Mouse (Mus musculus) cerebellum, adult 2 months (tissue): ENCODE measurements around the gene Dhrs7b.

ENCODE experiments used
- CTCF ChIP-seq: fragments of 200-500 bp; IDR thresholded peaks from 2 replicates; pipeline ENCODE4 v1.5.1; 2011; ENCODE audit warnings: low read depth, mild to moderate bottlenecking, control low read depth, low read length, moderate library complexity, borderline replicate concordance; ENCODE audit not compliant: insufficient read depth
- POLR2A ChIP-seq: fragments of 200-500 bp; IDR thresholded peaks from 2 replicates; pipeline ENCODE4 v1.6.1; 2011; ENCODE audit warnings: low read length, control low read depth, borderline replicate concordance; ENCODE audit not compliant: insufficient read depth

- TF ChIP-seq CTCF (no peak; the same call in 1 of the 2 replicates), POLR2A (no peak)
Measured at GRCm38 (mm10) chr11:60905407-60906120, 75.1 kb downstream of the Dhrs7b start.
